ENCODE assay signal across 17 mouse cellular contexts in genomic region chr1:162092401-162092800, GRCm38 (mm10).
A peak's percentile ranks its signal among the peaks of the same experiment; 100 is the strongest.
DNase-seq lines count a peak whose midpoint lies in the region; ATAC-seq and TF ChIP-seq lines count a peak whose summit lies in the region.
"Had no signal": no experiment of that assay in that cellular context is flagged by ENCODE, and none has a peak within 500 bp of the region (broad histone marks: within the 10 kb centered on the region; RNA-seq: fewer than 3 reads in every experiment).

No protein-coding gene starts in this region.

- TF ChIP-seq EP300 in ES-Bruce4 (IDR thresholded peaks at IDR 0.05; ENCODE audit: insufficient read depth, low read depth, low read length): no peak

- H3K36me3 ChIP-seq in intestine, postnatal 0 days (ENCODE audit: control insufficient read depth, insufficient read depth): no peaks in the 10 kb centered on the region
- no peaks in the 10 kb centered on the region for H3K36me3 ChIP-seq in intestine, embryonic 16.5 days (ENCODE audit: control insufficient read depth, insufficient read depth, low read length)
- H3K36me3 ChIP-seq in ES-Bruce4 (ENCODE audit: control insufficient read depth, insufficient read depth, low read length, poor library complexity, severe bottlenecking): no peaks in the 10 kb centered on the region
- H3K36me3 ChIP-seq in limb, embryonic 14.5 days (ENCODE audit: control insufficient read depth, insufficient read depth, low read length): no peaks in the 10 kb centered on the region; the same call in 1 of the 2 replicates
- H3K36me3 ChIP-seq: kidney, embryonic 15.5 days; midbrain, embryonic 12.5 days had no signal

- H3K4me2 ChIP-seq in intestine, postnatal 0 days (replicated peaks; ENCODE audit: low read depth): no peak overlapping the region
- H3K4me2 ChIP-seq in intestine, embryonic 16.5 days (ENCODE audit: low read depth, low read length): no peak overlapping the region
- no peak overlapping the region for H3K4me2 ChIP-seq in limb, embryonic 14.5 days (replicated peaks; ENCODE audit: low read depth, low read length, severe bottlenecking)
- H3K4me2 ChIP-seq: heart, embryonic 11.5 days; kidney, embryonic 15.5 days; midbrain, embryonic 12.5 days had no signal

- DNase-seq in WW6 (ENCODE audit: low read depth, low spot score): peak; percentile 11
- no peak for DNase-seq in limb, embryonic 14.5 days (ENCODE audit: low spot score)
- no peak for DNase-seq in kidney, adult 8-10 months
- no peak for DNase-seq in layer of hippocampus, adult 9-10 months (ENCODE audit: low spot score)
- DNase-seq: adrenal gland, postnatal 10 days; cerebellum, adult 11 months; cerebellum, postnatal 36 days; lung, adult 2 months; thymus, postnatal 36 days had no signal

- H3K9me3 ChIP-seq in intestine, postnatal 0 days (ENCODE audit: control insufficient read depth): no peaks in the 10 kb centered on the region
- H3K9me3 ChIP-seq in intestine, embryonic 16.5 days (ENCODE audit: control insufficient read depth, low read length): no peaks in the 10 kb centered on the region
- H3K9me3 ChIP-seq in ES-Bruce4 (replicated peaks; ENCODE audit: control insufficient read depth, insufficient read depth, low read length, poor library complexity, severe bottlenecking): no peaks in the 10 kb centered on the region
- H3K9me3 ChIP-seq in limb, embryonic 14.5 days (ENCODE audit: control insufficient read depth, low read length): peaks cover 4% of the 10 kb centered on the region; the same call in 1 of the 2 replicates
- H3K9me3 ChIP-seq: kidney, embryonic 15.5 days; midbrain, embryonic 12.5 days had no signal

- ATAC-seq in intestine, postnatal 0 days: no peak
- ATAC-seq in intestine, embryonic 16.5 days: no peak
- ATAC-seq in limb, embryonic 14.5 days (ENCODE audit: low FRiP score, low read depth): 0 out of 2 replicates have a peak, but pooled peaks have one; percentile 14
- ATAC-seq: CD4-positive, CD25-positive, alpha-beta regulatory T cell, adult 4 months had no signal

- no peak overlapping the region for H3K27ac ChIP-seq in intestine, postnatal 0 days (ENCODE audit: low read depth, low read length)
- no peak overlapping the region for H3K27ac ChIP-seq in intestine, embryonic 16.5 days (ENCODE audit: low read length)
- no peak overlapping the region for H3K27ac ChIP-seq in ES-Bruce4 (ENCODE audit: insufficient read depth, low read length)
- peak overlapping the region; percentile 63 for H3K27ac ChIP-seq in limb, embryonic 14.5 days (replicated peaks; ENCODE audit: low read depth, low read length)
- H3K27ac ChIP-seq: macrophage; midbrain, embryonic 12.5 days had no signal

- TF ChIP-seq POLR2A in ES-Bruce4 (IDR thresholded peaks at IDR 0.05; ENCODE audit: insufficient read depth, low read length): no peak
- no peak for TF ChIP-seq POLR2A in limb, embryonic 14.5 days (IDR thresholded peaks at IDR 0.05; ENCODE audit: borderline replicate concordance, extremely low read depth, insufficient read depth, insufficient read length)

- H3K27me3 ChIP-seq in intestine, postnatal 0 days (replicated peaks; ENCODE audit: control insufficient read depth, insufficient read depth, low read length): no peaks in the 10 kb centered on the region
- H3K27me3 ChIP-seq in intestine, embryonic 16.5 days (replicated peaks; ENCODE audit: control insufficient read depth, insufficient read depth, low read length): no peaks in the 10 kb centered on the region
- H3K27me3 ChIP-seq in ES-Bruce4 (ENCODE audit: control insufficient read depth, insufficient read depth, low read length, poor library complexity, severe bottlenecking): no peaks in the 10 kb centered on the region
- no peaks in the 10 kb centered on the region for H3K27me3 ChIP-seq in limb, embryonic 14.5 days (ENCODE audit: control insufficient read depth, insufficient read depth, low read length)
- H3K27me3 ChIP-seq: kidney, embryonic 15.5 days; midbrain, embryonic 12.5 days had no signal

- H3K9ac ChIP-seq in intestine, postnatal 0 days (ENCODE audit: low read depth, low read length): no peak overlapping the region
- no peak overlapping the region for H3K9ac ChIP-seq in intestine, embryonic 16.5 days (ENCODE audit: low read depth, low read length)
- H3K9ac ChIP-seq in ES-Bruce4 (ENCODE audit: low read depth, poor library complexity, severe bottlenecking): no peak overlapping the region
- no peak overlapping the region for H3K9ac ChIP-seq in limb, embryonic 14.5 days (ENCODE audit: low read depth, low read length, severe bottlenecking)
- H3K9ac ChIP-seq: kidney, embryonic 15.5 days; midbrain, embryonic 12.5 days had no signal

- H3K4me3 ChIP-seq in intestine, postnatal 0 days (ENCODE audit: low read depth, low read length): no peak overlapping the region
- H3K4me3 ChIP-seq in intestine, embryonic 16.5 days (ENCODE audit: low read length): no peak overlapping the region
- H3K4me3 ChIP-seq in ES-Bruce4 (ENCODE audit: low read depth, low read length): no peak overlapping the region
- H3K4me3 ChIP-seq in limb, embryonic 14.5 days (replicated peaks; ENCODE audit: low read length): no peak overlapping the region
- H3K4me3 ChIP-seq: kidney, embryonic 15.5 days; midbrain, embryonic 12.5 days had no signal

- TF ChIP-seq CTCF in intestine, postnatal 0 days (IDR thresholded peaks at IDR 0.05; ENCODE audit: low read depth): peak; percentile 41
- TF ChIP-seq CTCF in ES-Bruce4 (IDR thresholded peaks at IDR 0.05; ENCODE audit: low read depth, low read length): peak; percentile 46

- 85% methylated on average over 8 of the region's 8 CpGs for WGBS in intestine, postnatal 0 days
- 86% methylated on average over 8 of the region's 8 CpGs for WGBS in intestine, embryonic 16.5 days
- WGBS in limb, embryonic 14.5 days: 87% methylated on average over 8 of the region's 8 CpGs

- no peaks in the 10 kb centered on the region for H3K4me1 ChIP-seq in intestine, postnatal 0 days (replicated peaks; ENCODE audit: control insufficient read depth, insufficient read depth, low read length)
- H3K4me1 ChIP-seq in intestine, embryonic 16.5 days (ENCODE audit: control insufficient read depth, insufficient read depth, low read length): no peaks in the 10 kb centered on the region
- H3K4me1 ChIP-seq in ES-Bruce4 (ENCODE audit: control insufficient read depth, insufficient read depth, low read length): no peaks in the 10 kb centered on the region
- peaks cover 14% of the 10 kb centered on the region for H3K4me1 ChIP-seq in limb, embryonic 14.5 days (ENCODE audit: control insufficient read depth, insufficient read depth, low read length)
- H3K4me1 ChIP-seq: midbrain, embryonic 12.5 days had no signal
